Mouse (Mus musculus) limb, embryonic 11.5 days (tissue): ENCODE measurements at regions not wholly inside any gene's neighbourhood (a gene's known extent, or its start where the extent isn't known, plus 50 kb on each side); places are given as distances from the start of the nearest gene placed in this dataset.

Experiments
- ATAC-seq: fragments of 200-750 bp; cut with Nextera tagmentation; 2 replicates; pipeline ENCODE4 v1.8.0; 2017; ENCODE audit warnings: low read depth; ENCODE audit not compliant: insufficient number of reproducible peaks, low FRiP score, low TSS enrichment
- DNase-seq: peaks from one replicate; pipeline ENCODE4 v3.0.0-alpha.2; 2015; ENCODE audit warnings: low spot score
- H3K27ac ChIP-seq: fragments of 300-500 bp; sonication (generic); replicated peaks from 2 replicates; pipeline ENCODE4 v1.5.1; 2014; ENCODE audit warnings: low read depth, mild to moderate bottlenecking, low read length
- H3K27me3 ChIP-seq: fragments of 300-500 bp; sonication (generic); 2 replicates; pipeline ENCODE4 v1.6.1; 2014; ENCODE audit warnings: mild to moderate bottlenecking, low read length, mixed read lengths; ENCODE audit not compliant: control insufficient read depth, insufficient read depth
- H3K36me3 ChIP-seq: fragments of 300-500 bp; sonication (generic); 2 replicates; pipeline ENCODE4 v1.6.1; 2014; ENCODE audit warnings: mild to moderate bottlenecking, low read length, moderate library complexity, mixed read lengths; ENCODE audit not compliant: control insufficient read depth, insufficient read depth
- H3K4me1 ChIP-seq: fragments of 300-500 bp; sonication (generic); 2 replicates; pipeline ENCODE4 v1.6.1; 2014; ENCODE audit warnings: low read length, mixed read lengths; ENCODE audit not compliant: control insufficient read depth, insufficient read depth
- H3K4me2 ChIP-seq: fragments of 300-500 bp; sonication (generic); 2 replicates; pipeline ENCODE4 v1.6.1; 2014; ENCODE audit warnings: low read depth, mild to moderate bottlenecking, moderate library complexity; ENCODE audit not compliant: severe bottlenecking
- H3K4me3 ChIP-seq: fragments of 300-500 bp; sonication (generic); 2 replicates; pipeline ENCODE4 v1.5.1; 2014; ENCODE audit warnings: low read depth, low read length
- H3K9ac ChIP-seq: fragments of 300-500 bp; sonication (generic); 2 replicates; pipeline ENCODE4 v1.6.1; 2014; ENCODE audit warnings: mild to moderate bottlenecking, low read length
- H3K9me3 ChIP-seq: fragments of 300-500 bp; sonication (generic); 2 replicates; pipeline ENCODE4 v1.6.1; 2016; ENCODE audit warnings: low read length; ENCODE audit not compliant: control insufficient read depth
- WGBS: fragments of 180-500 bp; shearing (Covaris S2); extraction: QIAGEN DNeasy Blood & Tissue Kit; methylation state at CpG from one replicate; pipeline ENCODE4 v1.1.7; 2014; 5-methylcytosine and 5-hydroxymethylcytosine counted together

GRCm38 (mm10) chr9:47909051-47909450, 252.8 kb upstream of the Nxpe4 start:
- ATAC-seq = no peak
- no peaks in the 10 kb centered on the region for H3K27me3 ChIP-seq
- no peak for DNase-seq
- no peak overlapping the region for H3K27ac ChIP-seq
- H3K4me1 ChIP-seq = peaks cover 17% of the 10 kb centered on the region
- no peaks in the 10 kb centered on the region for H3K36me3 ChIP-seq
- WGBS = 23% methylated on average over 5 of the region's 5 CpGs
- no peak overlapping the region for H3K4me2 ChIP-seq
- H3K9ac ChIP-seq = no peak overlapping the region
- no peak overlapping the region for H3K4me3 ChIP-seq
- no peaks in the 10 kb centered on the region for H3K9me3 ChIP-seq

- H3K36me3 ChIP-seq = no peaks in the 10 kb centered on the region
- DNase-seq (no peak), ATAC-seq (no peak)
- no peak overlapping the region for H3K4me2 ChIP-seq
- H3K4me3 ChIP-seq = no peak overlapping the region
- H3K27me3 ChIP-seq = no peaks in the 10 kb centered on the region
- 52% methylated on average over 6 of the region's 6 CpGs for WGBS
- H3K4me1 ChIP-seq = peaks cover 6% of the 10 kb centered on the region
- H3K27ac ChIP-seq = no peak overlapping the region
- H3K9me3 ChIP-seq = no peaks in the 10 kb centered on the region
- H3K9ac ChIP-seq = no peak overlapping the region
These were observed 251.3 kb upstream of the Nxpe4 start for GRCm38 (mm10) chr9:47910501-47910906.

- H3K4me2 ChIP-seq = no peak overlapping the region
- H3K9me3 ChIP-seq = no peaks in the 10 kb centered on the region
- H3K4me3 ChIP-seq = no peak overlapping the region
- no peak overlapping the region for H3K27ac ChIP-seq
- no peak overlapping the region for H3K9ac ChIP-seq
- H3K36me3 ChIP-seq = no peaks in the 10 kb centered on the region
- no peak for DNase-seq
- 62% methylated on average over 5 of the region's 5 CpGs for WGBS
- peaks cover 6% of the 10 kb centered on the region for H3K4me1 ChIP-seq
- H3K27me3 ChIP-seq = no peaks in the 10 kb centered on the region
- no peak for ATAC-seq
These were observed 249.0 kb upstream of the Nxpe4 start for GRCm38 (mm10) chr9:47912823-47913222.

GRCm38 (mm10) chr9:47935299-47935698, 226.5 kb upstream of the Nxpe4 start:
- Histone ChIP-seq H3K4me3 (no peak overlapping the region), H3K27me3 (no peaks in the 10 kb centered on the region), H3K36me3 (no peaks in the 10 kb centered on the region), H3K4me1 (no peaks in the 10 kb centered on the region), H3K9me3 (no peaks in the 10 kb centered on the region), H3K4me2 (no peak overlapping the region), H3K27ac (no peak overlapping the region), H3K9ac (no peak overlapping the region)
- WGBS = 77% methylated on average over 2 of the region's 2 CpGs
- DNase-seq (peak; percentile 47), ATAC-seq (no peak)

GRCm38 (mm10) chr9:47935957-47936457, 225.8 kb upstream of the Nxpe4 start:
- H3K27me3 ChIP-seq = no peaks in the 10 kb centered on the region
- DNase-seq = no peak
- WGBS = 79% methylated on average over 7 of the region's 7 CpGs
- no peaks in the 10 kb centered on the region for H3K4me1 ChIP-seq
- H3K27ac ChIP-seq = no peak overlapping the region
- H3K4me3 ChIP-seq = no peak overlapping the region
- H3K9ac ChIP-seq = no peak overlapping the region
- no peaks in the 10 kb centered on the region for H3K36me3 ChIP-seq
- ATAC-seq = no peak
- no peak overlapping the region for H3K4me2 ChIP-seq
- no peaks in the 10 kb centered on the region for H3K9me3 ChIP-seq

- no peak overlapping the region for H3K9ac ChIP-seq
- no peak for DNase-seq
- no peak overlapping the region for H3K4me3 ChIP-seq
- H3K9me3 ChIP-seq = no peaks in the 10 kb centered on the region
- H3K27me3 ChIP-seq = no peaks in the 10 kb centered on the region
- no peaks in the 10 kb centered on the region for H3K36me3 ChIP-seq
- H3K4me2 ChIP-seq = no peak overlapping the region
- no peaks in the 10 kb centered on the region for H3K4me1 ChIP-seq
- ATAC-seq = no peak
- no peak overlapping the region for H3K27ac ChIP-seq
- 82% methylated on average over 14 of the region's 14 CpGs for WGBS
These were observed 222.7 kb upstream of the Nxpe4 start for GRCm38 (mm10) chr9:47938941-47939710.

- 71% methylated on average over 11 of the region's 11 CpGs for WGBS
- Histone ChIP-seq H3K4me2 (no peak overlapping the region), H3K36me3 (no peaks in the 10 kb centered on the region), H3K27ac (no peak overlapping the region), H3K9me3 (no peaks in the 10 kb centered on the region), H3K9ac (no peak overlapping the region), H3K27me3 (no peaks in the 10 kb centered on the region), H3K4me1 (no peaks in the 10 kb centered on the region), H3K4me3 (no peak overlapping the region)
- ATAC-seq (no peak), DNase-seq (no peak)
These were observed 218.9 kb upstream of the Nxpe4 start for GRCm38 (mm10) chr9:47942761-47943583.

GRCm38 (mm10) chr9:47946226-47946625, 215.6 kb upstream of the Nxpe4 start:
- Histone ChIP-seq H3K4me3 (no peak overlapping the region), H3K4me2 (no peak overlapping the region), H3K4me1 (no peaks in the 10 kb centered on the region), H3K36me3 (no peaks in the 10 kb centered on the region), H3K27me3 (no peaks in the 10 kb centered on the region), H3K27ac (no peak overlapping the region), H3K9me3 (no peaks in the 10 kb centered on the region), H3K9ac (no peak overlapping the region)
- no peak for ATAC-seq
- no peak for DNase-seq
- WGBS = 86% methylated on average over 7 of the region's 7 CpGs
